Mouse (Mus musculus) layer of hippocampus, adult 11-12 months (tissue): ENCODE measurements around the gene Tmem121.

Experiments
- DNase-seq: peaks from one replicate; pipeline ENCODE4 v3.0.0; 2022; ENCODE audit warnings: low spot score

Gene Tmem121

DNA sequence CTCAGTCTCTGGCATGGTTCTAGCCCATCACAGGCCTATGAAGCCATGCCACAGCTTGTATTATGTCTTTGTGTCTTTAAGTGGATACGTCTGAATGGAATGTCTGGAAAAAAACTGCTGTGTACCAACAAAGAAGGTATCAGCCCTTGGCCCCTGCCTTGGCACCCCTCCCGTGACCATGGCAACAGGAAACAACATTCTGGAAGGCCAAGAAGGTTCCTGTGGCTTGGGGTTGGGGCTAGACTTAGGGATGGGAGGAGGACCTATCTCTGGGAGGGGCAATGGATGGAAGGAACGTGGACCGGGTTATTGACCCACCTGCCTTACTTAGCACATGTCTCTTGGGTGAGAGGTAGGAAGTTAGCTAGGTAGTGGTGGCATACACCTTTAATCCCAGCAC lies 36.4 kb upstream of the Tmem121 start:
- DNase-seq, result no peak

GRCm38 (mm10) chr12:113149896-113150295 lies 35.8 kb upstream of the Tmem121 start:
- DNase-seq, result no peak

- no peak for DNase-seq
These were observed 35.1 kb upstream of the Tmem121 start for GRCm38 (mm10) chr12:113150591-113150990.

GRCm38 (mm10) chr12:113151046-113151445 lies 34.7 kb upstream of the Tmem121 start:
- no peak for DNase-seq

- no peak for DNase-seq
These were observed 34.0 kb upstream of the Tmem121 start for GRCm38 (mm10) chr12:113151661-113152271.

DNA sequence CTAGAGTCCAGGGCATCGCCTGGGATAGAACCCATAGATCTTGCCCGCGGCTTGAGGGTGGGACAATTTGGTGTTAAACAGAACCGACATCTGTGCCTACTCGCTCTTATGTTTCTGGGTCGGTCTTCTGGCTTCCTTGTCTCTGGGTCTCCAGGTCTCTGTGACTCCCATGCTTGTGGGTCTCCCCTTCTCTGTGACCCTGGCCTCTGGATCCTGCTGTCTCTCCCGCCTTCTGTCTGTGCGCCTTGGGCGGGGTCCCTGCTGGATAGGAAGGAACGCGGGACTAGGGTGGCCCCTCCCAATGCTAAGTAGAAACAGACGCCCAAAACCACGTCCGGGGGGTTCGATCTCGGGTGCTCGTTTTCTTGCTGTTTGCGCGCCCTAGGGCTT lies 33.5 kb upstream of the Tmem121 start:
- no peak for DNase-seq

DNA sequence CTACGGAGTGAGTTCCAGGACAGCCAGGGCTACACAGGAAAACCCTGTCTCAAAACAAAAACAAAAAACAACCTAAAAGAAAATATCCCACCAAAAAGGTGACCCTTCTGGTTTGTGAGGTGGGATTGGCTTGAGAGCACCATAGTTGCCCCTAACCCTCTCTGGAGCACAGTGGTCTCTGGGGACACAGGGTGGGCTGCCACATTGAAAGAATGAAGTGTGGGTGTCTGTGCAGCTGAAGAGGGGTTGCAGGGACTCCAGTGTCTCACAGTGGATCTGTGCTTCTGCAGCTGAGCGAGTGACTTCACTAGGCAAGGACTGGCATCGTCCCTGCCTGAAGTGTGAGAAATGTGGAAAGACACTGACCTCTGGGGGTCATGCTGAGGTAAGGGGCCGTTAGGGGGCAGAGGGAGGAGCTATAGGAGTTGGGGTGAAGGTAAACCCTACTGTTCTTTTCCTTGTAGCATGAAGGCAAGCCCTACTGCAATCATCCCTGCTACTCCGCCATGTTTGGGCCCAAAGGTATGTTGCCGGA lies 32.7 kb upstream of the Tmem121 start:
- DNase-seq, result peak; percentile 3

DNA sequence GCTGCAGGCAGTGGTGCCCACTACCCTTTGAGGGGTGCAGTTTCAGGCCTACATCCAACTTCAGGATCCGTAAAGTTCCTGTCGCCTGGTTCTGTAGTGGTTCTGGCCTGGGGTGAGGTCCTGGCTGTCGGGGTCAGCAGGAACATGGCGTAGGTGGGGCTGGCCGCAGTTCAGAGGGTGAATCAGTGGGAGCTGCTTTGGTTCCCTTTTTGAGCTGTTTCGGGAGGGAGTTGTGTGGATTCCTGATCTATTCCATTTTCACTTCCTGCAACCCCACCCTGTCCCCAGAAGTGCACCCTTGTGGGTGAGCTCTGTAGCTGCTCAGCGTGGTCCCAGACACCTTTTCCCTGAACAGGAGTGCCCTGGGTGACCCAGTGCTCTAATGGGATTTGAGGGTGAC lies 31.8 kb upstream of the Tmem121 start:
- peak; percentile 21 for DNase-seq

DNA sequence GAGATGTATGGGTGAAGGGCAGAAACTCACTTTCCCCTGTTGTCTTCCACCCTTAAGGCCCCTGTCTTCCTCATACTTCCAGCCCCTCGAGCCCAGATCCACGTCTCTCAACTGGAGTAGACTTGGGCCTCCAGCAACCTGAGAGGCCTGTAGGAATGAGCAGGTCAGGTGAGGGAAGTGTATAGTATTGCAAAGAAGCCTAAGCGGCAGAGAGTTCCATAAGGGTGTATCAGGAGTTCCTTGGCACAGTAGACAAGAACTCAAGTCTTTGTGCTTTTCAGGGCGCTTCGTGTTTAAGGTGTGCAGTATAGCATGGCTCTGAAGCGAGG lies 31.0 kb upstream of the Tmem121 start:
- DNase-seq, result no peak

- no peak for DNase-seq
These were observed 30.5 kb upstream of the Tmem121 start for GRCm38 (mm10) chr12:113155076-113155771.

- DNase-seq, result peak; percentile 99
These were observed 29.7 kb upstream of the Tmem121 start, which contains the start of gene Tedc1 for GRCm38 (mm10) chr12:113155887-113156539. Gene Tedc1 (plus strand): TSS chr12:113156421.

- DNase-seq, result no peak
These were observed 29.2 kb upstream of the Tmem121 start for GRCm38 (mm10) chr12:113156540-113156929.

DNA sequence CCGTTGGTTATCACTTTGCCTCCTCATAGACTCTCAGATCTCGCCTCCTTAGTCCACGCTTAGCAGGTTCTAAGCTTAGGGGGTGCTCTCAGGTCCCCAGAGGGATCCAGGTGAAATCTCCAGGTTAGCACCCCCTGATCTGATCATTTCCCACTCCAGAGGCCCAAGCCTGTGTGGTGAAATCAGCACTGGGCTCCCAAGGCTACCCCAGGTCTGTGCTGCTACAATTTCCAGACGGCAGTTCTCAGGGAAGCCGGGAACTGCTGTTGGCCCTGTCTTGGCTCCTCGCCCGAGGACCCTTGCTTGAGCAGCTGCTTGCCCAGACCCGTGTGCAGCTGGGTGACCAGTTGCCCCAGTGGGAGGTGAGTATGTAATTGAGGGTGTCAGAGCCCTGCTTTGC lies 28.7 kb upstream of the Tmem121 start:
- DNase-seq, result no peak

DNA sequence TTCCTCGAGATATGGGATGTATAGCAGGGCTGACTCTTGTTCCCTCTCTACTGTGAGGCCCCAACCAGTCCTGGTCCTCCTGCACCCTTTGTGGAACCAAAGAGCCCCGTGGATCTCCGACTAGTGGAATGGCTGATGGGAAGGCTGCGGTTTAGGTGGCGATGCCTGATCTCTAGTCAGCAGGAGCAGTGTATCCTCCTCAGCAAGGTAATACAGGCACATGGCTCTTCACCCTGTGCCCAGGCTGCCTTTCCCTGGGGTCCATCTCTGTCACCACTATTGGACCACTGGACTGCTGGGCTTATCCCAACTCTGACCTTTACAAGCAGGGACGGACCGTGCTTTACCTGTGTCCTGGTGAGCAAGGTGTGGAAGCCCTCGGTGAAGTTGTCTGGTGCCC lies 28.2 kb upstream of the Tmem121 start:
- no peak for DNase-seq

- no peak for DNase-seq
These were observed 27.8 kb upstream of the Tmem121 start for GRCm38 (mm10) chr12:113157971-113158370.

DNA sequence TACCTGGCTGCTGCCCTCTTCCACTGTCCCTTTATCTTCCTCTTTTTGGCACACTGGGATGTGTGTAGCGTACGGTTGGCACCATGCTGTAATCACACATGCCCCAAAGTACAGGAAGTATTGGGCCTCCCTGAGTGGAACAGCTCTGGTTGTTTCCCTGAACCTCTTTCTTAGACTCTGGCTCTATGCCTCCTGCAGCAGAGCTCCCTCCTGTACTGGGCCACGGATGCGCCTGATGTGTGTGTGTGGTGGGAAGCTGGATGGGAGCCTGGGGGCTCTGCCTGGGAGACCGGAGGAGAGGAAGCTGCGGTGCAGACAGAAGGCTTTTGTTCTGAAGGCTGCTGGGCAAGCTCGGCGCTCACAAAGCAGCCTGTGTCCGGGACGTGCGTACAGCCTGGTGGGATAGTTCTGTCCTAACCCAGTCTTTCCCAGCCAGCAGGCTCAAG lies 22.1 kb upstream of the Tmem121 start:
- peak; percentile 71 for DNase-seq

DNA sequence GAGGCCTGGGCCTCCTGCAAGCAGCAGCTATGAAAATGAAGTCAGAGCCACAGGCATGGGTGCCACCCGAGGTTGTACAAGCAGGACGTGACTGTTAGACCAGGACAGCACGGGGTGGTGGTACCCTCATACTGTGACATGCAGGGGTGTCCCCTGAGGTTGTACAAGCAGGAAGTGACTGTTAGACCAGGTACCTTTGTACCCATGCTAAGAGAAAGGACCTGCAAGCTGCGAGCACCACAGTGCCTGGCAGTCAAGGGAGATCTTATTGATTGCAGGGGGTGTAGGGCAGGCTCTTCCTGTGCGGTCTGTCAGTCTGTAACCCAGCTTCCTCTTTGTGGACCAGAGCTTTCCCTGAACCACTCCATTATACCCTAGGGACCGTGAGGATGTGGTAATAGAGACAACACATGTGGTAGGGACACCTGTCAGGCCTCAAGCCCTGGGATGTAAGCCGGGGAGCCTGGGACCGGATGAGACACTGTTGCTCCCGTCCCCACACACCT lies 17.6 kb upstream of the Tmem121 start:
- no peak for DNase-seq

DNA sequence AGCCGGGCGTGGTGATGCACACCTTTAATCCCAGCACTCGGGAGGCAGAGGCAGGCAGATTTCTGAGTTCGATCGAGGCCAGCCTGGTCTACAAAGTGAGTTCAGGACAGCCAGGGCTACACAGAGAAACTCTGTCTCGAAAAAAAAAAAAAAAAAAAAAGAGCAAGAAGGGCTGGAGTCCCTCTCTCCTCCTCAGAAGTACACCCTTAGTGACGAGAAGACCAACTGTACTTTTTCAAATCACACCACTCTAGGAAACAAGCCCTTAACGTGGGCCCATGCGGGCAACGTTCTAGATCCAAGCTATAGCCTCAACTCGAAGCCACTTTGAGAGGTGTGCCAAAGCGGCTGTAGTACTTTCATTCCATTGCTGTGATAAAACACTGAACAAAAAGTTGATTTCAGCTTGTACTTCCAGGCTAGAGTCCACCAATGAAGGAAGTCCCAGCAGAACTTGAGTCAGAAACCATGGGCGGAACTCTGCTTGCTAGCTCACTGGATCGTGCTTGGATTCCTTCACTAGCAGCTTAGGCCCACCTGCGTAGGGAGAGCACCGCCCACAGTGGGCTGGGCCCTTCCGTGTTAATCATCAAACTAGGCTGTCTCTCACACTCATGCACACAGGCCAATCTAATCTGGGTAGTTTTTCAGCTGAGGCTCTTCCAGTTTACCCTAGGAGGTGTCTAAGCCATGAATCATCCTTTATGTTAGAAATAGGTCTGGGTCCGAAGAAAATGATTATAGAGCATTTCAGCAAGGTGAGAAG lies 8.6 kb upstream of the Tmem121 start:
- no peak for DNase-seq

DNA sequence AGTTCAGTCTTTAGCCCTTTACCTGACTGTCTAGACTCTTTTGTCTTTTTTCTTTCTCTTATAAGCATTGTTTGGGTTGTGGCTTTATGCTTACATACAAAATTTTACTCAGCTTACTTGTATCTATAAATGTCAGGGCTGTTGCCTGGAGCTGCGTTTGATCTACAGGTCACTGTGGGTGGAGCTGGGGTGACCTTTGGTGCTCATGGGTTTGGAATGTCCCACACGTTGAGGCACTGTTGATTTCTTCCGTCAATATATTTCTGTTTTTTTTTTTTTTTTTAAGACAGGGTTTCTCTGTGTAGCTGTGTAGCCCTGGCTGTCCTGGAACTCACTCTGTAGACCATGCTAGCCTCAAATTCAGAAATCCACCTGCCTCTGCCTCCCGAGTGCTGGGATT lies 4.7 kb upstream of the Tmem121 start:
- DNase-seq, result no peak

DNA sequence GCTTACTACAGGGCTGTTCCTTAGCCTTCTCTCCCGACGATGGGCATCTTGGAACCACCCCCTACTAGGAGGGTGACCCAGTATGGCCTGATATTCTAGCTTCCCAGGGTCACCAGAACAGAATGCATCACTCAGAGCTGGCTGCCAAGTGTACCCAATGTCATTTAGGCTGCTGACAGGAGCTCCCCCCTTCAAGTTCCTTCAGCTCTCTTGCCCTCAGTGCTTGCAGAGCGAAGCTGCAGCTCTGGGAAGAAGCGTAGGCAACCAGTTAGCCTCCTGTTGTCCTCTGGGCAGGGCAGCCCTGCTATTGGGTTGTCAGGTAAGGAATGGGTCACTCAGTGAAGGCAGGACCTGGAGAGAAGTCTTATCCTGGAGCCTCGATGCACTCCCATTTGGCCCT lies 785 bp upstream of the Tmem121 start:
- no peak for DNase-seq

DNA sequence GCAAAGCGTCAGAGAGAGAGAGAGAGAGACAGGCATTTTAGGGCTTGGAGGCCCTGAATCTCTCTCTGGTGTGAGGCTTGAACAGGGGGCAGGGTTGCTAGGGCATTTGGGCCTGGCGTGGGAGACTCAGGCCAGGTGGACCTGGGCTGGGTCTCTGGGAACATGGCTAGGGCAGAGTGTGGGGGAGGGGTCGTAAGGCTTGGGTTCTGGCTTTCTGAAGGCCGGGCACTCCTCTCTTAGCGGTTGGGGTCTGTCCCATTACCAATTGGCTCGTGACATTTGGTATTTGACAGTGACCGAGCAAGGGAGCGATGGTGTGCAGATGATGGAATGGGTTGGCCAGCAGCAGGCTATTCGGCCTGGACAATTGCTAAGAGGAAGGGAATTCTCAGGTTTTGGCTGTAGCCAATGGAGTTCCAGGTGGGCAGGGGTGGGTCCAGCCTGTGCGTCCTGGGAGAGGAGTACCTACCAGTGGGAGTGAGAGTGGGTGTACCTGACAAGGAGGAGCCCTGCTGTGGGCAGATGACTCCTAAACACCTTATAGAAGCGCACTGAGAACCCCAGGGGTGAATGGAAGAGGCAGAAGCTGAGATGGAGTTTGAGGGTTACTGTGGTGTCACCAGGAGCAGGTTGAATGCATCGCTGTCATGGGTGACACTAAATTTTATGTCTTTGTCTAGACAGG lies 738 bp downstream of the Tmem121 start:
- no peak for DNase-seq

DNA sequence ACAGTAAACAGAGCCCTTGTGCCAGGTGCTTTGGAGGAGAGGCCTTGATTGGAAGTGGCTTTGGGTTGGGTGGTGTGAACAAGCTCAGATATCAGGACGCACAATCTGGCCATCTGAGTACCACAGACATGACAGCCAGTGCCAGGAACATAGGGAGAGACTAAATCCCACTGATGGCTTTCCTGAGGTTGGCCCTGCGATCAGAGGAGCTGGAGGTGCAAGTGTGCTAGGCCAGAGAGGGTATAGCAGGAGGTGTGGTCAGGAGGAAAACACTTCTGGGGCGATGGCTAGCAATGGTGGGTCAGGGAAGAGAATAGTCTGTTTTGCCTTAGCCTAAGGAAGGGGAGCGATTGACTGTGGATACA lies 1.3 kb downstream of the Tmem121 start:
- no peak for DNase-seq
